Mouse (Mus musculus) MEL (cell line): ENCODE data around the gene Eno4. TPM values are rescaled to one million over a fixed set of nuclear protein-coding genes. Genes with fewer than 3 reads are reported as not detected.

ENCODE experiments used
- DNase-seq: peaks from one replicate; pipeline ENCODE4 v3.0.0; 2011; ENCODE audit warnings: low read depth, low spot score
- H3K27ac ChIP-seq: 2 replicates; pipeline ENCODE4 v1.5.1; 2012; ENCODE audit warnings: low read depth, mild to moderate bottlenecking, control low read depth, low read length, moderate library complexity; ENCODE audit not compliant: control insufficient read depth
- H3K27me3 ChIP-seq, 2 experiments: fragments of 150-350 bp in 1 of 2; sonication (generic) in 1 of 2; 2 replicates each; pipeline ENCODE4 v1.6.1; 2012; ENCODE audit warnings: low read length in 2 of 2, mild to moderate bottlenecking in 2 of 2, improper control_type of control experiment in 1 of 2, moderate library complexity in 1 of 2; ENCODE audit not compliant: insufficient read depth in 2 of 2, control insufficient read depth in 1 of 2
- H3K36me3 ChIP-seq, 2 experiments: 2 replicates each; pipeline ENCODE4 v1.6.1; 2012 to 2014; ENCODE audit warnings: low read length in 2 of 2, improper control_type of control experiment in 1 of 2, inconsistent platforms in 1 of 2, mild to moderate bottlenecking in 1 of 2; ENCODE audit not compliant: insufficient read depth in 2 of 2, control insufficient read depth in 1 of 2
- H3K4me1 ChIP-seq, 2 experiments: fragments of 150-350 bp in 1 of 2; sonication (generic) in 1 of 2; 2 replicates each; pipeline ENCODE4 v1.6.1; 2012; ENCODE audit warnings: low read length in 2 of 2, improper control_type of control experiment in 1 of 2, mild to moderate bottlenecking in 1 of 2; ENCODE audit not compliant: insufficient read depth in 2 of 2, control insufficient read depth in 1 of 2
- H3K4me3 ChIP-seq, 2 experiments: fragments of 150-350 bp in 1 of 2; sonication (generic) in 1 of 2; 2 replicates each; pipeline ENCODE4 v1.5.1; 2012; ENCODE audit warnings: low read depth in 2 of 2, low read length in 2 of 2, mild to moderate bottlenecking in 2 of 2, moderate library complexity in 2 of 2, control low read depth in 1 of 2, improper control_type of control experiment in 1 of 2; ENCODE audit not compliant: control insufficient read depth in 1 of 2, insufficient read depth in 1 of 2
- H3K79me2 ChIP-seq: 2 replicates; pipeline ENCODE4 v1.6.1; 2012; ENCODE audit warnings: mild to moderate bottlenecking, low read length, moderate library complexity; ENCODE audit not compliant: control insufficient read depth, poor library complexity, insufficient read depth
- H3K9ac ChIP-seq: 2 replicates; pipeline ENCODE4 v1.6.1; 2012; ENCODE audit warnings: low read depth, mild to moderate bottlenecking, control low read depth, low read length, moderate library complexity; ENCODE audit not compliant: control insufficient read depth, poor library complexity, severe bottlenecking
- H3K9me3 ChIP-seq: fragments of 150-350 bp; sonication (generic); replicated peaks from 2 replicates; pipeline ENCODE4 v1.6.1; 2012; ENCODE audit warnings: mild to moderate bottlenecking, low read length, improper control_type of control experiment, moderate library complexity; ENCODE audit not compliant: insufficient read depth
- BHLHE40 ChIP-seq: IDR thresholded peaks from 2 replicates; pipeline ENCODE4 v1.6.1; 2012; ENCODE audit warnings: low read depth, mild to moderate bottlenecking, inconsistent platforms, low read length, improper control_type of control experiment, borderline replicate concordance
- CHD1 ChIP-seq: IDR thresholded peaks from 2 replicates; pipeline ENCODE4 v1.6.1; 2012; ENCODE audit warnings: low read depth, mild to moderate bottlenecking, inconsistent platforms, low read length, improper control_type of control experiment
- CHD2 ChIP-seq: IDR thresholded peaks from 2 replicates; pipeline ENCODE4 v1.6.1; 2011; ENCODE audit warnings: low read length, improper control_type of control experiment
- CTCF ChIP-seq, 3 experiments: IDR thresholded peaks in 2 of 3; conservative IDR thresholded peaks in 1 of 3; 2 replicates each; pipeline ENCODE4 v1.5.1; 2011 to 2012; ENCODE audit warnings: low read length in 3 of 3, low read depth in 2 of 3, mild to moderate bottlenecking in 2 of 3, improper control_type of control experiment in 1 of 3, inconsistent platforms in 1 of 3, mixed read lengths in 1 of 3, moderate library complexity in 1 of 3; ENCODE audit not compliant: control insufficient read depth in 1 of 3, insufficient read depth in 1 of 3, poor library complexity in 1 of 3, severe bottlenecking in 1 of 3
- EP300 ChIP-seq, 2 experiments: IDR thresholded peaks; 2 replicates each; pipeline ENCODE4 v1.6.1; 2011; ENCODE audit warnings: improper control_type of control experiment in 2 of 2, low read length in 2 of 2, low read depth in 1 of 2, mild to moderate bottlenecking in 1 of 2
- ETS1 ChIP-seq: IDR thresholded peaks from 2 replicates; pipeline ENCODE4 v1.6.1; 2012; ENCODE audit warnings: low read depth, mild to moderate bottlenecking, inconsistent platforms, low read length, improper control_type of control experiment, moderate library complexity
- GABPA ChIP-seq: IDR thresholded peaks from 2 replicates; pipeline ENCODE4 v1.6.1; 2012; ENCODE audit warnings: low read depth, mild to moderate bottlenecking, inconsistent platforms, low read length, improper control_type of control experiment, moderate library complexity
- GATA1 ChIP-seq: IDR thresholded peaks from 2 replicates; pipeline ENCODE4 v1.6.1; 2011; ENCODE audit warnings: low read depth, low read length, improper control_type of control experiment
- HCFC1 ChIP-seq: IDR thresholded peaks from 2 replicates; pipeline ENCODE4 v1.6.1; 2012; ENCODE audit warnings: low read depth, mild to moderate bottlenecking, inconsistent platforms, low read length, improper control_type of control experiment, moderate library complexity
- JUND ChIP-seq: IDR thresholded peaks from 2 replicates; pipeline ENCODE4 v1.6.1; 2011; ENCODE audit warnings: low read depth, mild to moderate bottlenecking, improper control_type of control experiment, low read length
- KAT2A ChIP-seq: conservative IDR thresholded peaks from 2 replicates; pipeline ENCODE4 v1.6.1; 2012; ENCODE audit warnings: low read depth, low read length, improper control_type of control experiment, inconsistent platforms
- MAX ChIP-seq: IDR thresholded peaks from 2 replicates; pipeline ENCODE4 v1.6.1; 2011; ENCODE audit warnings: low read length, improper control_type of control experiment
- MXI1 ChIP-seq: IDR thresholded peaks from 2 replicates; pipeline ENCODE4 v1.6.1; 2011; ENCODE audit warnings: mild to moderate bottlenecking, low read depth, low read length, improper control_type of control experiment
- MYB ChIP-seq: IDR thresholded peaks from 2 replicates; pipeline ENCODE4 v1.6.1; 2011; ENCODE audit warnings: mild to moderate bottlenecking, low read depth, low read length, improper control_type of control experiment
- MYC ChIP-seq: IDR thresholded peaks from 2 replicates; pipeline ENCODE4 v1.6.1; 2011; ENCODE audit warnings: low read depth, mild to moderate bottlenecking, low read length, improper control_type of control experiment, moderate library complexity
- NRF1 ChIP-seq: IDR thresholded peaks from 2 replicates; pipeline ENCODE4 v1.6.1; 2014; ENCODE audit warnings: low read depth, mild to moderate bottlenecking, inconsistent platforms, low read length, improper control_type of control experiment, moderate library complexity; ENCODE audit not compliant: poor library complexity, insufficient read depth, severe bottlenecking
- POLR2A ChIP-seq, 2 experiments: IDR thresholded peaks; 2 replicates each; pipeline ENCODE4 v1.6.1; 2011 to 2012; ENCODE audit warnings: low read length in 2 of 2, mild to moderate bottlenecking in 2 of 2, control low read depth in 1 of 2, improper control_type of control experiment in 1 of 2, low read depth in 1 of 2, moderate library complexity in 1 of 2; ENCODE audit not compliant: control insufficient read depth in 1 of 2, insufficient read depth in 1 of 2, poor library complexity in 1 of 2
- POLR2AphosphoS5 ChIP-seq: IDR thresholded peaks from 2 replicates; pipeline ENCODE4 v1.6.1; 2012; ENCODE audit warnings: low read depth, borderline replicate concordance, mild to moderate bottlenecking, inconsistent platforms, low read length, moderate library complexity, mixed read lengths
- RCOR1 ChIP-seq: IDR thresholded peaks from 2 replicates; pipeline ENCODE4 v1.6.1; 2012; ENCODE audit warnings: low read depth, mild to moderate bottlenecking, inconsistent platforms, low read length, improper control_type of control experiment
- SIN3A ChIP-seq: IDR thresholded peaks from 2 replicates; pipeline ENCODE4 v1.6.1; 2012; ENCODE audit warnings: low read length, improper control_type of control experiment, inconsistent platforms
- SMC3 ChIP-seq: IDR thresholded peaks from 2 replicates; pipeline ENCODE4 v1.6.1; 2011; ENCODE audit warnings: low read depth, low read length, improper control_type of control experiment
- TAL1 ChIP-seq: IDR thresholded peaks from 2 replicates; pipeline ENCODE4 v1.6.1; 2012; ENCODE audit warnings: mild to moderate bottlenecking, inconsistent platforms, low read length, moderate library complexity, mixed read lengths
- TCF12 ChIP-seq: IDR thresholded peaks from 2 replicates; pipeline ENCODE4 v1.6.1; 2014; ENCODE audit warnings: low read depth, mild to moderate bottlenecking, inconsistent platforms, low read length, improper control_type of control experiment, moderate library complexity
- UBTF ChIP-seq: IDR thresholded peaks from 2 replicates; pipeline ENCODE4 v1.6.1; 2012; ENCODE audit warnings: low read depth, mild to moderate bottlenecking, inconsistent platforms, low read length, improper control_type of control experiment, moderate library complexity, borderline replicate concordance; ENCODE audit not compliant: insufficient read depth
- USF2 ChIP-seq, 2 experiments: IDR thresholded peaks; 2 replicates each; pipeline ENCODE4 v1.6.1; 2011 to 2012; ENCODE audit warnings: improper control_type of control experiment in 2 of 2, low read length in 2 of 2, borderline replicate concordance in 1 of 2, inconsistent platforms in 1 of 2, low read depth in 1 of 2, mild to moderate bottlenecking in 1 of 2; ENCODE audit not compliant: insufficient read depth in 1 of 2
- ZC3H11A ChIP-seq: IDR thresholded peaks from 2 replicates; pipeline ENCODE4 v1.6.1; 2012; ENCODE audit warnings: low read depth, mild to moderate bottlenecking, inconsistent platforms, low read length, improper control_type of control experiment
- ZMIZ1 ChIP-seq: IDR thresholded peaks from 2 replicates; pipeline ENCODE4 v1.6.1; 2012; ENCODE audit warnings: low read depth, mild to moderate bottlenecking, inconsistent platforms, low read length, improper control_type of control experiment, moderate library complexity
- polyA plus RNA-seq, 2 experiments: library from polyadenylated mRNA; stranded (reverse) in 1 of 2; unstranded in 1 of 2; fragments of >175 nt in 1 of 2; fragments of >200 nt in 1 of 2; gene quantifications; 2 replicates each; pipeline versions ENCODE4 v1.2.1 to v1.2.4; 2012; ENCODE audit warnings: low replicate concordance in 2 of 2, low read depth in 1 of 2; ENCODE audit not compliant: insufficient read length in 2 of 2, insufficient read depth in 1 of 2, missing spikeins in 1 of 2
- total RNA-seq: library from RNA; depleted of rRNA; stranded (reverse); fragments of 300-350 nt; gene quantifications from 2 replicates; pipeline ENCODE4 v1.2.3, GENCODE M21; 2012

Eno4 gene
- total and polyA plus RNA-seq, 3 experiments, result not detected

GRCm38 (mm10) chr19:58981571-58981970, 38.3 kb downstream of the Eno4 start:
- no peak overlapping the region for H3K9ac ChIP-seq
- no peak for DNase-seq
- H3K36me3 ChIP-seq, result peaks cover 0 to 5% of the 10 kb centered on the region in 2 experiments; a peak in 2 of 4 replicates
- H3K4me3 ChIP-seq, result no peak overlapping the region
- no peaks in the 10 kb centered on the region for H3K27me3 ChIP-seq
- TF ChIP-seq POLR2A (IDR thresholded peaks at IDR 0.05; ENCODE audit: control insufficient read depth in 1 of 2, insufficient read depth in 1 of 2, low read depth in 1 of 2, low read length in 2 of 2, poor library complexity in 1 of 2), result no peak
- TF ChIP-seq ETS1, result no peak
- TF ChIP-seq JUND, result no peak
- no peak for TF ChIP-seq MYC
- TF ChIP-seq HCFC1, result no peak
- no peak for TF ChIP-seq MXI1
- no peak for TF ChIP-seq POLR2AphosphoS5
- TF ChIP-seq UBTF, result no peak
- TF ChIP-seq NRF1, result no peak
- no peak for TF ChIP-seq EP300 (IDR thresholded peaks at IDR 0.05; ENCODE audit: low read depth in 1 of 2, low read length in 2 of 2)
- no peak for TF ChIP-seq CHD2
- no peak for TF ChIP-seq CHD1
- no peak for TF ChIP-seq RCOR1
- TF ChIP-seq SMC3, result no peak
- no peak for TF ChIP-seq USF2 (IDR thresholded peaks at IDR 0.05; ENCODE audit: borderline replicate concordance in 1 of 2, insufficient read depth in 1 of 2, low read depth in 1 of 2, low read length in 2 of 2)
- no peak for TF ChIP-seq GABPA
- H3K27ac ChIP-seq, result no peak overlapping the region
- H3K9me3 ChIP-seq, result no peaks in the 10 kb centered on the region
- H3K79me2 ChIP-seq, result no peaks in the 10 kb centered on the region
- H3K4me1 ChIP-seq, result peaks cover 3 to 10% of the 10 kb centered on the region in 2 experiments; a peak in 2 of 4 replicates

GRCm38 (mm10) chr19:59002827-59003226, 59.6 kb downstream of the Eno4 start:
- no peaks in the 10 kb centered on the region for H3K36me3 ChIP-seq
- no peaks in the 10 kb centered on the region for H3K4me1 ChIP-seq
- H3K9ac ChIP-seq, result no peak overlapping the region
- H3K79me2 ChIP-seq, result no peaks in the 10 kb centered on the region
- no peak for DNase-seq
- TF ChIP-seq UBTF (no peak), TAL1 (no peak), POLR2A (IDR thresholded peaks at IDR 0.05; ENCODE audit: control insufficient read depth in 1 of 2, insufficient read depth in 1 of 2, low read depth in 1 of 2, low read length in 2 of 2, poor library complexity in 1 of 2) (no peak), TCF12 (no peak), MXI1 (no peak), SIN3A (no peak), CTCF (IDR thresholded peaks at IDR 0.05 in 2 of 3, conservative IDR thresholded peaks at IDR 0.05 in 1 of 3; ENCODE audit: control insufficient read depth in 1 of 3, insufficient read depth in 1 of 3, low read depth in 2 of 3, low read length in 3 of 3, poor library complexity in 1 of 3, severe bottlenecking in 1 of 3) (no peak), GATA1 (no peak), USF2 (IDR thresholded peaks at IDR 0.05; ENCODE audit: borderline replicate concordance in 1 of 2, insufficient read depth in 1 of 2, low read depth in 1 of 2, low read length in 2 of 2) (no peak), JUND (no peak), CHD1 (no peak), KAT2A (no peak), EP300 (IDR thresholded peaks at IDR 0.05; ENCODE audit: low read depth in 1 of 2, low read length in 2 of 2) (no peak), BHLHE40 (no peak), ZC3H11A (no peak), MYB (no peak), ZMIZ1 (no peak), MAX (no peak), POLR2AphosphoS5 (no peak), GABPA (no peak)
- no peak overlapping the region for H3K4me3 ChIP-seq
- H3K27me3 ChIP-seq, result peaks cover 2 to 4% of the 10 kb centered on the region in 2 experiments; a peak in 2 of 4 replicates
- no peaks in the 10 kb centered on the region for H3K9me3 ChIP-seq
- H3K27ac ChIP-seq, result no peak overlapping the region
